Mouse (Mus musculus): ENCODE measurements around the gene 1700017B05Rik.
"Not testable (repeated sequence)": the region's sequence is repeated elsewhere in the genome, so short reads cannot be mapped to it uniquely, and the experiment has no call there.

Gene 1700017B05Rik

GRCm38 (mm10) chr9:57261913-57262794 lies at the start of gene 1700017B05Rik:
Gene 1700017B05Rik, minus strand, starts transcription at chr9:57262612.
- peak; percentile 58 for DNase-seq

DNA sequence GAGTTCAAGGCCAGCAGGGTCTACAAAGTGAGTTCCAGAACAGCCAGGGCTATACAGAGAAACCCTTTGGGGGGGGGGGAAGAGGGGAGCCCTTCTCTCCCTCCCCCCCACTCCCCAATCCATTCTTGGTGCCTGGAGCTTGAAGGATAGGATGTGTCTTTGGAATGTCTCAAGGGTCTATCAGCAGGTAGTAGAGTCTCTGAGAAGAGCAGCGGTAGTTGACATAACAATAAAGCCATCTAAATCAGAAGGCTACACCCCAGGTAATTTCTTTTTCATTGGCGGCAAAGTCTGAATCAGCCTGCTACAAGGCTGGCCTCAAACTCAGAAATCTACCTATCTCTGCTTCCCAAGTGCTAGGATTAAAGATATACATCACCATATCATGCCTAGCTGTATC lies 48.5 kb upstream of the 1700017B05Rik start:
- no peak for DNase-seq

- no peak for DNase-seq
These were observed 46.9 kb upstream of the 1700017B05Rik start for GRCm38 (mm10) chr9:57309353-57309752.

DNA sequence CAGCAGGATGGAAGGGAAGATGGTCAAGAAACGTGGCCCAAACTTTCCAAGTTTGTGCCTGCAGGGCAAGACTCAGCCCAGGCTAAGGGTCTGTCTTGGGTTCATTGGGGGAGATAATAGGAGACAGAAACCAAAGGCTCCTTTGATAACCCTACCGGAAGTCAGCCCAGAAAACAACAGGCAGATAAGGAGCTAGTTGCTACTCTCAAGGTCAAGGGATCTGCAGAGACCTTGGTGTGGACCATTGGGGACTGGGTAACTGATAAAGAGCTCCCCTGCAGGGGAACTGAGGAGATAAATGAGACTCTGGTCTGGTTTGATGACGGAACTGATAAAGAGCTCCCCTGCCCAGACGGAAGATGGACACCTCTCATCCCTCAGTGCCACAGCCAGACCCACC lies 45.0 kb upstream of the 1700017B05Rik start:
- DNase-seq: no peak

- DNase-seq: not testable (repeated sequence)
These were observed 42.3 kb upstream of the 1700017B05Rik start for GRCm38 (mm10) chr9:57304716-57305115.

DNA sequence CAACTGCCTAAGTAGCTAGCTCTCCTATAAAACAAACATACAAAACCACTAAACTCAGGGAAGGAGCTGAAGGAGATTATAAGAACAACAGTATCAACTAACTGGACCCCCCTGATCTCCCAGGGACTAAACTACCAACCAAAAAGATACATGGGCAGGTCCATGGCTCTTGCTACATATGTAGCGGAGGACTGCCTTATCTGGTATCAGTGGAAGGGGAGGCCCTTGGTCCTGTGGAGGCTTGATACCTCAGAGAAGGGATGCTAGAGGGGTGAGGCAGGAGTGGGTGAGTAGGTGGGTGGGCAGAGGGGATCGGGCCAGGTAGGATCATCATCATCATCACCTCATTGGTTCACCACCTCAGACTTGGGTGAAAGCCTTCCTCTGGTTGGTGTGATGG lies 41.8 kb upstream of the 1700017B05Rik start:
- DNase-seq: no peak

- DNase-seq: no peak
These were observed 40.9 kb upstream of the 1700017B05Rik start for GRCm38 (mm10) chr9:57303356-57303755.

- DNase-seq: no peak
These were observed 38.4 kb upstream of the 1700017B05Rik start for GRCm38 (mm10) chr9:57300825-57301224.

DNA sequence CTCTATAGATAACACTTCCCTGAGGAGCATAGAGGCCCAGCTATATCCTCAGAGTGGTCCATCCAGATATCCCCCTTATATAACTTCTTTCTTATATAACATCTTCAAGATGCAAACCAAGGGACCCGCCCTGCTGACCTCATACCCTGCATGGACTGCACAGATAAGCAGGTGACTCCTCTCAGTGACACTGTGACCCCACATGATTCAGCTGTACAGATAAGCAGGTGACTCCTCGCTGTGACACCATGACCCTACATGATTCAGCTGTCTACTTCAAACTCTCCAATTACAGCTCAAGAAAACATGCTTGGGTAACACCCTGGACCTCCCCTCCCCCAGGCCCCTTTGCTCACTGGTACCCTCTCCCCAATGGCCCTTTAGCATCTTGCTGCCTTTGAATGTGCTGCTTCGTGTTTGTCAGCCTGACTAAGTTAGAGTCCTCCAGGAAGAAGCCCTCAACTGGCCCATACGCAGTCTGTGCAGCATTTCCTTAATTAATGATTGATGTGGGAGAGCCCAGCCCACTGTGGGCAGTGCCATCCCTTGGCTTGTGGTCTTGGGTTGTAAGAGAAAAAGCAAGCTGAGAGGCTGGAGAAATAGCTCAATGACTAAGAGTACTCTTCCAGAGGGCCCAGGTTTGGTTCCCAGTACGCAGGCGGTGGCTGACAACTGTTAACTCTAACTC lies 37.5 kb upstream of the 1700017B05Rik start:
- no peak for DNase-seq

GRCm38 (mm10) chr9:57297938-57298337 lies 35.5 kb upstream of the 1700017B05Rik start:
- no peak for DNase-seq

GRCm38 (mm10) chr9:57296277-57296676 lies 33.9 kb upstream of the 1700017B05Rik start:
- DNase-seq: no peak

DNA sequence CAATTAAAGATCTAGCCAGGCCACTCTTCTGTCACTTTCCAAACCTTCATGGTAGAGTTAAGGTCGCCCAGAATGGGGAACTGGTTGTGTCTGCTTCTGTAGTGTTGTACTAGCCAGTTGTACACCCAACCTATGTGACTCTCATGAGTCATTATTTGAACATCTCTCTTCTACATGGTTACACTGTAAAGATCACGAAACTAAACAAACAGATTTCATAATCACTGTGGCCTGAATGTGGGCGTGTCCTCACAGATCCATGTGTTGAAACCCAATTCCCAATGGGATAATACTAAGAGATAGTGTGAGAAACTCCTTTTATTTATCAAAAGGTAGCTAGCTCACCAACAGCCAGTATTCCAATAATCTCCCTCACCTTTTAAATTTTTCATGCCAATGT lies 33.3 kb upstream of the 1700017B05Rik start:
- DNase-seq: no peak

- no peak for DNase-seq
These were observed 32.5 kb upstream of the 1700017B05Rik start for GRCm38 (mm10) chr9:57294905-57295304.

DNA sequence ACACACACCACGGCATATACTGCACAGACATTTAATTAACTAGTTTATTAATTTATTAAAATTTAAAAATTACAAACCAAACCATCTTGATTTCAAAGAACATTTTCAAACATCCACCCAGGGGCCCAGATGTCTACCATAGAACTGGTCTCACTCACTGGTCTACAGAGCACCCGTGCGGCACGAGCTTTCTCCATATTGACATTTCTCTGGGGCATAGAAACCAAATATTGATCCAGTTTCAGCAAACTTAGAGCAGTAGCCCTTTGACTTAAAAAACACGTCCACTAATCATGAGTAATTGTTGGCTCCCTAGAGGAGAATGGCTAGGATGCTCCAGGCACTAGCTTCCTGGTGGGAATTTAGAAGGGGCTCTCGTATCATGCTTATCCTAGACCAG lies 24.8 kb upstream of the 1700017B05Rik start:
- no peak for DNase-seq

DNA sequence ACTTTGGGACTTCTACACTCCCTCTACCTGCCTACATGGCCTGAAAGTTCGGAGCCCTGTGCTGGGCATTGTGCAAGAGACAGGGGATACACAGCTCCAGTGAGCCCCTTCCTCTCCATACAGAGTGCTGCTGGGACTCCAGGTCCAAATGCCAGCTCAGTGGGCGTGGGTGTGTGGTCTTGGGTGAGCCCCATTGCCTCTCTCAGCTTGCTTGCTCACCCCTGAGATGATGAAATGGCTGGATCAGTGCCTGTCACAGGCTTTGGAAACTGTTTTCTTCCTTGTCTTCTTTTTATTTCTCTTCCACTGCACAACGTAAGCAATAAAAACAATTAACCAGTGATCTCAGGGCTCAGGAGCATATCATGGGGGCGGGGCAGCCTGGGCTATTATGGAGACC lies 20.9 kb upstream of the 1700017B05Rik start:
- DNase-seq: no peak

DNA sequence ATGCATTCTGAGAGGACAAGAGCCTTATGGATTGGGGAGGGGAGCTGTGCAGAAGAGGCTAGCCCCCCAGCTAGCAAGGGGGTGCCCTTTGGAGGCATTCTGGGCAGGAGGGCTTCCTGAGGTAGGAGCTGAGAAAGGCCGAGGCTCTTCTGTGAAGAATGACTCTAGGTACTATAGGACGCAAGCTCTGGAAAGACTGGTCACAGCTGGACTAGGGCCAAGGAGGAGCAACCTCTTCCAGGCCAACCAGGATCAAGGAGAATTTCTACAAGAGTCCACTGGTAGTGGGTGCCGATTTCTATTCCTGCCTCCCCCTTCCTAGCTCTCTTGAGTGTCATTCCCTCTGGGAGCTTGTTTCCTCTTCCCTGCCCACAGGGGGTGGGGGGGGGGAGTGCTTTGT lies 20.3 kb upstream of the 1700017B05Rik start:
- no peak for DNase-seq

DNA sequence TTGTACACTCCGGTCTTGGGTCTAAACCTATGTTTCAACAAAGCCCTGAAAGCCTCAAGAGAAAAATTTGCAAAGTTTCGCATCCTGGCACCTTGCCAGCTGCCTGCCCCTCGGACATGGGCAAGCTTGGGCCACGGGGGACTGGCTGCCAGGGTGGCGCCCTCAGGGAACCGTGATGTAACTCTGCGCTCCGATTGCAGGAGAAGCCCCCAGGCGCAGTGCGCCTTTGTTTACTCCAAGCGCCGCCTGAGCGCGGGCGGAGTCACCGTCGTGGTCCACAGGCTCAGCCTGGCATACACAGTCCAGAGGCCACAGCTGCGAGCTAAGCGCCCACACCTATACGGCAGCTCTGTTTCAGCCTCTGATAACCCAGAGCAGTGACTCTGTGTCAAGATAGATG lies 19.1 kb upstream of the 1700017B05Rik start:
- no peak for DNase-seq

GRCm38 (mm10) chr9:57279441-57279840 lies 17.0 kb upstream of the 1700017B05Rik start:
- no peak for DNase-seq

DNA sequence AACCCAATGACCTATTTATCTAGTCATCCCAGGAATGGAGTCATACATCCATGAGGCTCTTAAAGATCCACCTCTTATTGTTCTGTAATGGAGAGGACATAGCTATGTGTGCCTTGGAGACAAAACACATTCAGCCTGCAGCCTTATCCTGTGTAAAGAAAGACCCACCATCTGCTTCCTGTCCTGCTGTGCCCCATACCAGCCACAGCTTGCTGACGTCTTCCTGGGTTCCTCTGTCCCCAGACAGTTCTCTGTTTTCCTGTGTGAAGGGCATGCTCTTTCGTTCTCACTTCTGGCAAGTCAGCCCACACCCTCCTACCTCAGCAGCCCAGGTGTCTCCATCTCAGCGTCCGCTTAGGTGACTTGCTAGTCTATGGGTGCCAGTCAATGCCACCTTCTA lies 15.9 kb upstream of the 1700017B05Rik start:
- DNase-seq: no peak

GRCm38 (mm10) chr9:57276311-57276710 lies 13.9 kb upstream of the 1700017B05Rik start:
- peak; percentile 33 for DNase-seq

GRCm38 (mm10) chr9:57273805-57274494 lies 11.5 kb upstream of the 1700017B05Rik start:
- DNase-seq: no peak

DNA sequence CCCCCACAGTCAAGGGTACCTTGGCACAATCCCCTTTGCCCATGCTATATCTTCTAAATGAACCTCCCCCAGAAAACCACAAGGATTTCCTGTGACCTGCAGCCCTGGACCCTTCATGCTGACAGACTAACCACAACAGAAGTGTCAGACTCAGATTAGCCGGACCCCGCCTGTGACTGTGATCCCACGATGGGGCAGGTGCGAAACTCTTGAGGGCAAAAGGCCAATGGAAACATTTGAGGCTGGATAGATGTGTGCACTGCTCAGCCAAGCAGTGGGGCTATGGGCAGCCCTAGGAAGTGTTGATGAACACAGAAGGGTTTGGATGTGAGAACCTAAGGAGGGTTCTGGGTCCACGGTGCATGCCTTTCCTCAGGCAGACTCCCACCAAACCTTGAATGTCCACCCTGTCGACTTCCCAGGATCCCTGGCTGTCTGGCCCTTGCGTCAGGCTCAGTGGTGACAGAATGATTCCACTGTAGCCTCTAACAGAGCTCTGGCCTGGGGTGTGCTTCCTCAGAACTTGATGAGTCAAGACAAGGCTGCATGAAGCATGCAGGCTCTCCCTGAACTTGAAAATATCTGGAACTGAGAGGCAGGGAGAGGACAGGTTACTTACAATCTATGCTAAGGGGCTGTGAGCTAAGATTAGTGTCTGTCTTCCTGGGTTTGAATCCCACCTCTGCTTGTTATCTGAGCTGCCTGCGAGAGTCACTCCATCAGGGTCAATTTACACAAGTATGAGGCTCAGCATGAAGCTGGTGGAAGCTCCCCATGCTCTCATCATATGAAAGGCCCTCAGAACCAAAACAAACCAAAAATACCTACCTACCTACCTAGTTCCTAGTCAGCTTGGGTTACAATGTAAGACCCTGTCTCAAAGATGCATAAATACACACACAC lies 10.7 kb upstream of the 1700017B05Rik start:
- no peak for DNase-seq

Data from right cerebral cortex, adult 18-20 months (tissue).